In the genomic region with DNA sequence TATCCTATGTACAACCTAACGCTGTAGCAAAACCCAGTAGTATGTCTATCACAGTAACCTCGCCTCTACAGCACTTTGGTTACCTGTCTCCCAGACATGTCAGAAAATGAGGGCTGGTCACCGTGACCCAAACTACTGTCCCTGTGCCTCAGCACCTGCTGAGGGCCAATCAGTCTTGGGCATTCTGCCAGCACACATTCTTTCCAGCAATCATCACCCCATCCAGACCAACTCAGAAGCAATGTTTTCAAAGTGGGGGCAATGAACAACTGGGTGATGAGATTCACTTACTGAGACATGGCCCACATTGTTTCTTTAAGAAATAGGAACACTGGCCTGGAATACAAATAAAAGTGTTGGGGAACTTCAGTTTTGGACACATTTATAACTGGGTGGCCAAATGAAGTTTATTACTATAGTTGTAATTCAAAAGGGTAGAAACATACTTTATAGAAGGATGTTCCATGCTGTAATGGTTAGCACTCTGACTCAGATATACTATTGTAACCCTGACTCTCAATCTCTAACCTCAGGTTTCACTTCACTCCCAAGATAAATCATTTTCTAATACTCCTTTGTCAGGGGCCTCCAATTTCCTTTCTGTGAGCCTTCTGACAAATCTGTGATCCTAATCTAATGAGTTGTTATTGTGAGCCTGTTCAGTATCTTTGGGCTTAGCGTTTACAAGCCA, we compare ENCODE assay signal across 10 mouse cellular contexts. TPM values are rescaled to one million over a fixed set of nuclear protein-coding genes. Genes with fewer than 3 reads are reported as not detected.
DNase-seq lines count a peak whose midpoint lies in the region; ATAC-seq and TF ChIP-seq lines count a peak whose summit lies in the region.
"Had no signal": no experiment of that assay in that cellular context is flagged by ENCODE, and none has a peak within 500 bp of the region (broad histone marks: within the 10 kb centered on the region; RNA-seq: fewer than 3 reads in every experiment).

No protein-coding gene starts in this region.

- intact Hi-C loops in gastrocnemius, adult 2 months (cut with DNase I) = no loop called here

- TF ChIP-seq CTCF in gastrocnemius, adult 2 months (IDR thresholded peaks at IDR 0.05) = no peak
- no peak for TF ChIP-seq CTCF in midbrain, postnatal 0 days (IDR thresholded peaks at IDR 0.05)

- H3K4me1 ChIP-seq in midbrain, postnatal 0 days (ENCODE audit: insufficient read depth, low read length) = 0 out of 2 replicates have a peak, but pooled peaks cover 4% of the 10 kb centered on the region

- H3K36me3 ChIP-seq in midbrain, postnatal 0 days (ENCODE audit: insufficient read depth, low read length) = no peaks in the 10 kb centered on the region
- H3K36me3 ChIP-seq: midbrain, embryonic 12.5 days had no signal

- peak overlapping the region; percentile 48 for H3K27ac ChIP-seq in gastrocnemius, adult 2 months
- no peak overlapping the region for H3K27ac ChIP-seq in midbrain, postnatal 0 days (ENCODE audit: low read depth, low read length)
- H3K27ac ChIP-seq: kidney, postnatal 0 days; midbrain, embryonic 12.5 days had no signal

- DNase-seq in gastrocnemius, adult 2 months = peak; percentile 51
- no peak for DNase-seq in gastrocnemius, postnatal 25 days
- DNase-seq in urinary bladder, postnatal 14 days (ENCODE audit: low spot score) = peak; percentile 49
- DNase-seq in urinary bladder, postnatal 4 days (ENCODE audit: low spot score in 2 of 2) = no peak
- DNase-seq in kidney, adult 9 months = peak; percentile 45
- no peak for DNase-seq in right cerebral cortex, postnatal 25 days
- no peak for DNase-seq in embryo, embryonic 9.5 days (ENCODE audit: extremely low spot score)
- no peak for DNase-seq in midbrain, postnatal 0 days (ENCODE audit: low spot score)

- no peak overlapping the region for H3K4me3 ChIP-seq in gastrocnemius, adult 2 months
- no peak overlapping the region for H3K4me3 ChIP-seq in midbrain, postnatal 0 days (ENCODE audit: low read depth, low read length)
- H3K4me3 ChIP-seq: midbrain, embryonic 12.5 days had no signal

- H3K4me2 ChIP-seq in midbrain, postnatal 0 days (ENCODE audit: low read depth, low read length, poor library complexity, severe bottlenecking) = no peak overlapping the region
- H3K4me2 ChIP-seq: midbrain, embryonic 12.5 days had no signal

- no peaks in the 10 kb centered on the region for H3K9me3 ChIP-seq in midbrain, postnatal 0 days (ENCODE audit: low read length)
- H3K9me3 ChIP-seq: midbrain, embryonic 12.5 days had no signal

- H3K9ac ChIP-seq in midbrain, postnatal 0 days (replicated peaks; ENCODE audit: low read length, poor library complexity, severe bottlenecking) = no peak overlapping the region
- H3K9ac ChIP-seq: midbrain, embryonic 12.5 days had no signal

- no peak for ATAC-seq in midbrain, postnatal 0 days (ENCODE audit: low FRiP score)

- 80% methylated on average over 4 of the region's 4 CpGs for WGBS in midbrain, postnatal 0 days

- H3K27me3 ChIP-seq in midbrain, postnatal 0 days (ENCODE audit: insufficient read depth, low read length) = no peaks in the 10 kb centered on the region
- H3K27me3 ChIP-seq: midbrain, embryonic 12.5 days had no signal

RNA-seq across cellular contexts. Expression of a gene that starts 16.9 kb away (rescaled TPM):
- total RNA-seq in gastrocnemius, adult 2 months (2021) = 10 to 100 TPM; 64.1 to 71.9 TPM
- 10 to 100 TPM; 53.8 to 60.9 TPM for total RNA-seq in gastrocnemius, postnatal 25 days (2021)
- total RNA-seq in midbrain, postnatal 0 days (2014; rRNA removed) = 96.0 and 102 TPM in 2 replicates
- 287 and 291 TPM in 2 replicates for polyA plus RNA-seq in midbrain, postnatal 0 days (2015; fragmentation: Nextera tagmentation; extraction: Ambion mirVana)

Comparison
In these comparisons a context has a peak if more than half of its experiments do, and no peak if none do; other contexts are left out.
1. DNase-seq: peak in gastrocnemius, adult 2 months (single experiment), urinary bladder, postnatal 14 days (single experiment) and kidney, adult 9 months (single experiment); none in gastrocnemius, postnatal 25 days (single experiment), urinary bladder, postnatal 4 days (0 of 2), right cerebral cortex, postnatal 25 days (single experiment), embryo, embryonic 9.5 days (single experiment) and midbrain, postnatal 0 days (single experiment).